Mouse (Mus musculus): ENCODE measurements around the gene Smim14.
"Not testable (repeated sequence)": the region's sequence is repeated elsewhere in the genome, so short reads cannot be mapped to it uniquely, and the experiment has no call there.

The Smim14 gene

DNA sequence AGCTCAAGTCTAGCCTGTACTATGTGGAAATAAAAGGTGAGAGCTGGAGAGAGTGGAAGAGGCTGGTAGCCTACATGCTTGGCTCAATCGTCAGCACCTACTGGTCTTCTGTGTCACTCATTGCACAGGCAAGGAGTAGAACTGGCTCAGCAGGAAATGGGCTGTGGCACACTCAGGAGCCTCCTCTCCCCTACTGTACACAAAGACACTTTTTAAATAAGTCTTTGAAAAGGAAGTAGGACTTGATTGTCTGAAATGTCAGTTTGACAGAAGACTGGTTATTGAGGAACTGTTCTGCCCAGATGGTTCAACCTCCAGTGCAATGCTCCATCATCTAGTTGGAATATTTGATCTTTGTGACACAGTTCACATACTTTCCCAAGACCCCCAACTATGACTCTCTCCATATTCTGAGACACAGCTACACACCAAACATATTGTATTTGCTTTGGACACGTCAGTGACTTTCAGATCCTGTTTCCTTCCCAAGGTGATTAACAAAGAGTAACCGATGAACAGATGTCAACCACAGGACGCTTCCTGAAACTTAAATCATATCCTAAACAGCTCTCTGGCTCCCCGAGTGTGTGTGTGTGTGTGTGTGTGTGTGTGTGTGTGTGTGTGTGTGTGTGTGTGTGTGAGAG lies 22.2 kb downstream of the Smim14 start:
- DNase-seq = no peak

DNA sequence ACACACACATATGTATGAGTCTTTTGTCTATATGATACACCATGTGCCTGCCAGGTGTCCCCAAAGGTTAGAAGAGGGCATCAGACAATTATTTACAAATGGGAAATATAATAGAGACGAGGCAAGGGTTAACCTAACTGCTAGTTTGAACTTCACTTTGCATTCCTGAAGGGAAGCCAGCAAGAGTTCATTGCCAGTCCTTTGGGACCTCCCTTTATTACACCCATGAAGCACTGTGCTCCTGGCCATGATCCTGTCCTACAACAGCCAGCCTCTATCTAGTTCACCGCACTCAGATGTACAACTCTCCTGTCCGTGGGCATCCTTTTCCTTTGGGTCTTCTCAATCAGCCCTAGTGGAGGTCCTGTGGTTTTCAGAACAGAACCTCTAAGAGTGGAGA lies 23.5 kb downstream of the Smim14 start:
- DNase-seq = no peak

DNA sequence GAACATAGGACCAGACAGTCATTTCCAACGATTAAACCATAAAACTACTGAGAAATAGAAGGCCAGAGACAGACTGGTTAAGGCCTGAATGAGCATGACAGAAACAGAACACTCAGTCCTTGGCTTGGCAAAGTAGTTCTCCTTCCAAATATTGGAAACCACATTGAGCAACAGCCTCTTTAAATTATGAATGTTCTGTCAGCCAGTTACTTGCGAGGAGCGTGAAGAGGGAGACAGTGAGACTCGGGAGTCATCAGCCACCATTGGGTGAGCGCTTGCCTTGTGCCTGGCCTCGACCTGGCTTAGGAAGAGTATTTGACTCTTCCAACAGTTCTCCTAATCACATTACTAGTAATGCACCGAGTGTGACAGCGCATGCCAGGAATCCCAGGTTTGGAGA lies 28.6 kb downstream of the Smim14 start:
- no peak for DNase-seq

DNA sequence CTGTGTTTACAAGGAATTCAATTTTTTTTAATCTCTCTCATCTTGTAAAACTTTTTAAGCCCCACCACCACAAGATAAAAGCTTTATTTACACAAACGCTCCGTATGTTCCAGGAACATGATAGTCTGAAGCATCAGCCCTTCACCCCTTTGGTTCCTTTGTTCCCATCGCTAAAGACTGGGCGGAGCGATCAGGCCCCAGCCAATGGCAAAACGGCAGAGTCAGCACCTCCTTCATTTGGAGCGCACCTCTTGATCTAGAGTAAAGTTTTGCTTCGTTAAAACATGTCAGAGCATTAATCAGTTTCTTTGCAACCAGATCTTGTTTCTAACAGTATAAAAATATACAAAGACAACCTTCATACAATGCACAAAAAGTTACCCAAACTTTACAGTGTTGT lies 31.2 kb downstream of the Smim14 start:
- DNase-seq = no peak

DNA sequence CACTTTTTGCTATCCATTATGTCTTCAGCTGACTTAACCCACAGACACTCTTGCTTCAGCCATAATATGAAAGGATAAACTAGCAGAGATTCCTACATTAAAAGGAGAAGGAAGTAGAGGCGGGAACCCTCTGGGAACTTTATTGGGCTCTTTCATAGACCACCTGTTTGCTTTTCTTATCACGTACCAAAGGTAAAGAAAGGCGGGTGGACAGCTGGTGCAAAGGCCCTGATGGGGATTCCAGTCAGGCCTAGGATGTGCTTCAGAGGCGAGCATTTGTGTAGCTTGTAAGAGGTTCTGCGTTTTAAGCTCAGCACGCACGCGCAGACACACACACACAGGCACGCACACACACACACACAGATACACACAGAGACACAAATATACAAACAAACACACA lies 35.6 kb downstream of the Smim14 start:
- DNase-seq = no peak

DNA sequence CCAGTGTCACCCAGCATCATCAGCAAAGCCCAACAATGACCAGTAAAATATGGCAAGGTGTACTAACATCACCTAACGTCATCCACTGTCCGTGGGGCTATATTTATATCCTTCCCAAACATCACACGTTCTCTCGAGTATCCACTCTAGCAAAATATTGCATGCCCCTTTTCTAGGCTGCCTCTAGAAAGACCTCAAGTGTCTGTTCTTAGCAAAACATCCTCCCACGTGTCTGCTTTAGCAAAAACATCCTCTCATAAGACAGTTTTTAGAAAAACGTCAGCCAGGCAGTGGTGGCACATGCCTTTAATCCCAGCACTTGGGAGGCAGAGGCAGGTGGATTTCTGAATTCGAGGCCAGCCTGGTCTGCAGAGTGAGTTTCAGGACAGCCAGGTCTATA lies 36.8 kb downstream of the Smim14 start:
- DNase-seq = no peak

DNA sequence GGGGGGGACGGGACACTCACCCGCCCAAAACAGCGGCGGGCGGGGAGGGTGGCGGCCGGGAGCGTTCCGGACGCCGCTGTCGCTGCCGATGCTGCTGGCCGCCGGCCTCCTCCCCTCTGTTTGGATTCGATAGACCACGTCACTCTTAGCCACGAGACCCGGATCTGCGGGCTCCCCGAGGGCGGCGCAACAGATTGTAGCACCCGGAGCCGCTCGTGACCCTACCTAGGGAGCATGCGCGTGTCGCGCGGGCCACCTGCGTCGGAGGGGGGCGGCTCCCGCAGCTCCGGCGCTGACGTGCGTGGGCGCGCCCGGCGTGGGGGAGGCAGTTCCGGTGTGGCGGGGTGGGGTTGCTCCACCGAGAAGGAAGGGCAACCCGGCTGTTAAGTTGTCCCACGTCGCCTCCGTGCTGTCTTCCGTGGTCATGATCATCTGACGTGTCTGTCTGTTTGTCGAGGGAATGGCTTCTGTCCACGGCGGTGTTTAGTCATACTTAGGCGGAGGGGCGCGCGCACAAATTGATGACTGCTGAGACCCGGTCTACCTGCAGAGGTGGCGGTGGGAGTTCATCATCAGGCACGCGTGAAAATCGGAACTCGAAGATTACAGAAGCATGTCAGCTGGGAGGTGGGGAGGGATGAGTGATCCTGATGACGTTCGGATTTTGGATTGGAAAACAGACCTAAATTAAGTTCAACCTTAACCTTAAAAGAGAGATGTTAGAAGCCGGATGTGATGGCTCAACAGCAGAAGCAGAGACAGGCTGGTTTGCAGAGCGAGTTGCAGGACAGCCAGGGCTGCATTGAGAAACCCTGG lies 44.1 kb downstream of the Smim14 start, which contains the start of gene Gm43552:
Gene Gm43552, minus strand, starts transcription at position 118 of the 816 bp plus-strand sequence.
- peak; percentile 96 for DNase-seq

DNA sequence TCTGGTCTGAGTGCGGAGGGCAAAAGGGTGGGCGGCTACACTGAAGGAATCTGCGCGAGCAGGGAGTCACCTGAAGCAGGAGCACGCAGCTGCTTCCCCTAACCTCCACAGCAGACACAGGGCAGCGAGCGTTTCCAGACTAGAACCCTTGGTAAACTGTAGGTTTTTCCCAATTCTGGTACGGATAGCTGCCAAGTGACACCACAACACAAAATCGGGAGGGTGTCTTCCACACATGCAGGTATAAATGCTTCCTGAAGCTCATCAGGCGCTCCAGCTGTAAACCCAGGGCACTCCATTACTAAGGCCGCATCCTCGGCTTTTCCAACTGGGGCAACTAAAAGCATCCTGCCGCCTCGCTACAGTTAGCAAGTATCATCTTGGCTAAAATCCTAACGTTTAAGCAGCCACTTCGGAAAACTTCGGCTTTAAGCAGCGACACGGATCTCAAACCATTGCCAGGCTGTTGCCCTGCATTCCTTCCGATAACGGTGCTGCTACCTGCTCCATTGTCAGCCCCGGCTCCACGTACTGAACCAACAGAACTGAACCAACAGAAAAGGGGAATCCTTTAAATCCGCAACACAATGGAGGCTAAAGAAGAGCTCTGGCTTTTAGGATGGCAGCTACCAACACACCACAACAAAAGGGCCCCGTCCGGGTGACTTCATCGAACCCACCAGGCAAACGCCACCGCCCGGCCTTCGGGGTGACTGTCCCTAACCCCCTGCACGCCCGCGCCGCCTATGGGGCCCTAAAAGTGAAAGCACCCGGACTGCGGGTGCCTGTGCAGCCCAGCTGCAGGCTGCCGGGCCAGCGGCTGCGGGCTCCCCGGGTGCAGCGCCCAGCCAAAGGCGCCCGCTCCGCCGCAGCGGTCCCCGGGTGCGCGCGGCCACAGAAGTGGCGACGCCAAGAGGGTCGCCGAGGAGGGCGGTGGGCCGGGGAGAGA lies 44.9 kb downstream of the Smim14 start:
- DNase-seq = peak; percentile 63

DNA sequence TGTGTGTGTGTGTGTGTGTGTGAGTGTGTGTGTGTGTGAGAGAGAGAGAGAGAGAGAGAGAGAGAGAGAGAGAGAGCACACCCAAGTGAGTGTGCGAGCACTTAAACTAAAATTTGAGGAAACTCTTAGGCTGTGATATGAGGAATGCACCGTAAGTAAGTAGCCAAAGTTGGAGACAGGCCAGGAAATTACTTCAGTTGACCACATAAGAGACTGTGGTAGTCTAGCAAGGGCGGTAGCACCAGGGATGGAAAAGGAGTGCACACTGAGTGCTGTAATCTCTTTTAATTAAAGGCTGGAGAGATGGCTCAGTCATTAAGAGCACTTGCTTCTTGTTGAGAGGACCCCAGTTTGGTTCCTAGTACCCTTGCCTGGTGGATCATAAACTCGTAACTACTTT lies 47.2 kb downstream of the Smim14 start:
- DNase-seq = no peak

DNA sequence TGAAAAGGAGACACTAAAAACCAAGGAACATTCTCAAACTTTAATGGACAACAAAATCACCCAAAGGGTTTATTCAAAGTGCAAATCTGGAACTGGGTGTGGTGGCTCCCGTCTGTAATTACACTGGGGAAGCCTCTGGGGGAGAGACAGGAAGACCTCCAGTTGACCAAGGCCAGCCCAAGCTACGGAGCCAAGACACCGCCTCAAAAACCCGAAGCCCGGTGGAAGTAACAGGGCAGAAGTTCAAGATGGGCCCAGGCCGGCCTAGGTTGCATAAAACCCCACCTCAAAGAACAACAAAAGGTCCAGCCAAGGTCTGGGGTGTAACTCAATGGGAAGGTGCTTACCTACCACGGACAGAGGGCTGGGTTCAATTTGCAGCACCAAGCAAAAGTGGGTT lies 48.3 kb downstream of the Smim14 start:
- DNase-seq = no peak

DNA sequence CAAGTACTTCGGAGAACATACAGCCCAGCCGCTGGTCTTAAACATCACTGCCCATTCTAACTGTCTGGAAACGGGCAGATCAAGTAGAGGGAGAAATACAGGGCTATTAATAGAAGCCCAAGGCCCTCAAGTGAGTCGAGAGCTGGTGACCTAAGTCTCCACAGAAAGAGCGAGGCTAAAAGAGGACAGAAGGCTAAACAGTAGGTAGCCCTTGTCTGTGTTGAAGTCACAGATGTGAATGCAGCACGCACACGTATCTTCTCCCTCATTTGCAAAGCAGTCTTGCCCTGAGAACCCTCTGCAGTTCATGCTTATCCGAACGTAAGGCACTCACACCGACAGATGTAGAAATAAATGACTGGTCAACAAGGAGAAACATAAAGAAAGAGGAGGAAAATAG lies 49.6 kb downstream of the Smim14 start:
- no peak for DNase-seq

DNA sequence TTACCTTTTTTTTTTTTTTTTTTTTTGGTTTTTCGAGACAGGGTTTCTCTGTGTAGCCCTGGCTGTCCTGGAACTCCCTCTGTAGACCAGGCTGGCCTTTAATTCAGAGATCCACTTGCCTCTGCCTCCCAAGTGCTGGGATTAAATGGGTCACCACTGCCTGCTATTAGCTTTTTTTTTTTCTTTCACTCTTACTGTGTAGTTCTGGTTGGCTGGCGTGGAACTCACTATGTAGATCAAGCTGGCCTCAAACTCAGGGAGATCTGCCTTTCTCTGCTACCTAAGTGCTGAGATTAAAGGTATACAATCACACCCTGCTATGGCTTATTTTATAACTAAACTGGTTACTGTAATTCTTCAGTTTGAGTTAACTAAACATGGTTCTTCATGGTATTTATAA lies 50.5 kb downstream of the Smim14 start:
- no peak for DNase-seq

DNA sequence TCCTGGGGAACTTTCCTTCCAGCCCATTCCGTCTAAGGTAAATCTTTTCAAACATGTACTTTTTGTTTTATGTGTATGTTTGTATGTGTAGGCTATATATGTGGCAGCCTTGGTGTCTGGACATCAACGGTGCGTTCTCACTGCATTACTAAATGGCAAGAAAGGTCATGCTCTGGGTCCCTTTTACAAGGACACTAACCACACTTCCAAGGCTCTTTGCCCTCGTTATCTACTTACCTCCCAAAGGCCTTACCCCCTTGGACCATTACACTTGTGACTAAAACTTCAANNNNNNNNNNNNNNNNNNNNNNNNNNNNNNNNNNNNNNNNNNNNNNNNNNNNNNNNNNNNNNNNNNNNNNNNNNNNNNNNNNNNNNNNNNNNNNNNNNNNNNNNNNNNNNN lies 54.0 kb downstream of the Smim14 start:
- no peak for DNase-seq

DNA sequence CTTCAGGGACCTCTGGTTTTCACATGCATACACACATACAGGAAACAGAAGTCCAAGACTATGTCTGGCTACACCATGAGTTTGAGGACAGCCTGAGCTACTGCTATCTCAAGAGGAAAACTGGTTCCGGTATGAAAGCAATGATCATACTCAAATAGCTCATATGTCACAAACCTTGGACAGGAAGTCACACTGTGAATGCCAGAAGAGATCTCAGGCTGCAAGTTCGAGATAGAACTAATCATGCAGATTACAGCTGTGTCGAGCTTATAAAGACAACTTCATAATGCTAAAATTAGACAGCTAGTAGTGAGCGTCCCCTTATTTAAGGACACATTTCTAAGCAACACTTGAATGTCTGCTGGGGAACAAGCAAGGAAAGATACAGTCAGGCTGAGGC lies 56.5 kb downstream of the Smim14 start:
- no peak for DNase-seq

DNA sequence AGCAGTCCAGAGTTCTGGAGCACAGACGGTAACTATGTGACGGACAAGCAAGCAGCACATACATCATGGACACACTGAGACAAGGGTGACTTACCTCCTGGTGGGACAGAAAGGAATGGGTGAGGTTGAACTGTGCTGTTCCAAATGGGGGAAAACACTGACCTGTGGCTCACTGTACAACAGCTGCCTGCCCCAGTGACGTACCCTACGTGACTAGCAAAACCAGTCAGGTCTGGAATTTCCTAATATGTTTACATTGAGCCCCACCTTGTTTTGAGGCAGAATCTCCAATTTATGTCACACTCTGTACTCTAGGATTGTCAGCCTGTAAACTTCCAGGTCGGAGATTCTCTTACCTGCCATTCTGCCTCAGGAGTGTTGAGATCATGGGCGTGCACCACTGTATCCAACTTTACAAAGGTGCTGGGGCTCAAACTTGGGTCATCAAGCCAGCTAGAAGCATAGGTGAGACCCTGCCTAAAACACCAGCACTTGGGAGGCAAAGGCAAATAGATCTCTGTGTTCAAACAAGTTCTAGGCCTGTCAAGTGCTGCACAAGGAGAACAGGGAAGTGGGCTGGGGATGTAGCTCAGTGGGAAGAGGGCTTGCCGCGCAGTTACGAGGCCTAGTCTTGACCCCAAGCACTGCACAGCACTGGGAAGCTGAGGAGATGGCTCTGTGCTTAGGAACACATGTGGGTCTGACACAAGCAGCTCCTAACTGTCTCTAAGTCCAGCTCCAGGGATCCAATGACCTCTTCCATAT lies 57.1 kb downstream of the Smim14 start:
- no peak for DNase-seq

DNA sequence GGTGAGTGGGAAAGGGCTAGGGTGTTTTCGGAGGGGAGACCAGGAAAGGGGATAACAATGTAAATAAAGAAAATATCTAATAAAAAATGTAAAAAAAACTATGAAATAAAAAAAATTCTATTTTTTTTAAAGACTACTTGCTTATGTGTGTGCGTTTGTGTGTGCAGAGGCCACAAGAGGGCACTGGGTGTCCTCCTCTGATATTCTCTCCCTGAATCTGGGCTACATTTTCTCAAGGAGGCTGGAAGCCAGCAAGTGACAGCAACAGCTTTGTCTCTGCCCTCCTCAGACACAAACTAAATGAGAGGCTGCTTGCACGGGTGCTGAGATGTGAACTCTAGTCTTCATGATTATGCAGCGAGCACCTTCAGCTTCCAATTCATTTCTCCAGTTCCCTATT lies 58.8 kb downstream of the Smim14 start:
- no peak for DNase-seq

DNA sequence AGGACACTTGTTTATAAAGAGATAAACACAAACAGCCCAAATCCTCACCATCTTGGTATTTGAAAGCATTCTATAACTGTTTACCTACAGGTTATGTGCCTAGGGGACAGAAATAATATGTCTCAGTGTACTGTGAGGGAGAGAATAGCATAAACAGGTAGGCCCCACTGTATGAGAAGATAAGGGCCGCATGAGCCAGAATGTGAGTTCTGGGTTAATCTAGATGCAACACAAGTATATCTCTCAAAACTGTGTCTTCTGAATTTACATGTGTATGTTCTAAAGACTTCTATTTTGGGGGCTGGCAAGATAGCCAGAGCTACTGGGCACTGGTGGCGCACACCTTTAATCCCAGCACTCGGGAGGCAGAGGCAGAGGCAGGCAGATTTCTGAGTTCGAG lies 60.2 kb downstream of the Smim14 start:
- not testable (repeated sequence) for DNase-seq

DNA sequence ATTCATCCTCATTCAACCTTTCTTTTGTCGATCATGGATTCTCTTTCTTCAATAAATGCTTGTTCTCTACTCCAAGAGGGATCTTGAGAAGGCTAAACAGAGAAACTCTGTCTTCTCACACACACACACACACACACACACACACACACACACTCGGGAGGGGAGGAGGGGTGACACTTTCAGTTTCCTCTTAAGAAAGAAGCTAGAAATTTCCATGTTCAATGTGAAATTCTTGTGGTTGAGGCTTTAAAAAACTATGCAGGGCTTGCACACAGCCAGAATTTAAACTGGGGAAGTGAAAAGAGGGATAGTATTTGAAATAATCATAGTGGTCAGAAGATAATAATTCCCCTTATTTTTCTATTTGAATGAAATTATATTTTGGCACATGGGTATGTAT lies 61.2 kb downstream of the Smim14 start:
- DNase-seq = no peak

DNA sequence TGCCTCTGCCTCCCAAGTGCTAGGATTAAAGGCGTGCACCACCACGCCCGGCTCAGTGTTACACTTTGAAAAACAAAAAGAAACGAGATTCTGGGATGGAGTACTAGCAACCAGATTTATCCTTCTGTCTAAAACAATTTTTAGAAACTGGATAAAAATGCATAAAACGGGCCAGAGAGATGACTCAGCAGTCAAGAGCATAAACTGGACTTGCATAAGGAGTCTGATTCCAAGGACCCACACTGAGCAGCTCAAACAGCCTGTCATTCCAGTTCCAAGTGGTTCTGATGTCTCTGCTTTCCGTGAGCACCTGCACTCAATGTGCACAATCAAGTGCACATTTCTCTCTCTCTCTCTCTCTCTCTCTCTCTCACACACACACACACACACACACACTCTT lies 67.2 kb downstream of the Smim14 start:
- DNase-seq = no peak

DNA sequence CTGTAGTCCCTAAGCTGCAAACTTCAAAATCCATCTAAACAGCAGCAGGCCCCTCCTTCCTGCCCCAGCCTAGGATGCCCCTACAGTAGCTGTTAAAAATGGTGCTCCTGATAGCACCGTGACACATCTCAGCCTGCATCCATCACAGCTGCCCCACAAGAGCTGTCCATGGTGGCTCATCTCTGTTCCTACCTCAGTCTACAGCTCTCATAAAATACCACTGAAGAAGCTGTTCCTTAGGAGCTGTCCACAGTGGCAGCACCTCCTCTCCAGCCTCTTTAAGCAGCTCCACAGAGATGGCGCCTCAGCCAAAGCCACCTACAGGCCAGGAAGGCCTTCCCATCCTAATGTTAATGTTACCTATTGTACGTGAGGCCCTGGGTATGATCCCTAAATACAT lies 70.1 kb downstream of the Smim14 start:
- no peak for DNase-seq

DNA sequence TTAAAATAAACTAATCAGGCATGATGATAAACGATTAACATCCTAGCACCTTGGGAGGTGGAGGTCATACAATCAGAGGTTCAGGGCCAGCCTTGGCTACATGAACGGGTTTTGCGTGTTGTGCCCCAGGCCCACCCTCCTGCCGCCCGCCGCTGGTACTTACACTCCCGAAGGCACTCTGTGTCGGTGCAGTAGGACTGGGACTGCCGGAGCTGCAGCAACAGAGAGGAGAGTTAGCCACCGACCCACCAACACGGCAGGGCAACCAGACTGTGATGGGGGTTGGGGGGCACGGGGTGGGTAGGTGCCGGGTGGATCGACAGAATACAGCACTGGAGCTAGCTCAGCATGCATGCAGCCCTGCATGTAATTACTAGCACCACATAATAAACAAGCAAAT lies 76.6 kb downstream of the Smim14 start:
- DNase-seq = no peak

DNA sequence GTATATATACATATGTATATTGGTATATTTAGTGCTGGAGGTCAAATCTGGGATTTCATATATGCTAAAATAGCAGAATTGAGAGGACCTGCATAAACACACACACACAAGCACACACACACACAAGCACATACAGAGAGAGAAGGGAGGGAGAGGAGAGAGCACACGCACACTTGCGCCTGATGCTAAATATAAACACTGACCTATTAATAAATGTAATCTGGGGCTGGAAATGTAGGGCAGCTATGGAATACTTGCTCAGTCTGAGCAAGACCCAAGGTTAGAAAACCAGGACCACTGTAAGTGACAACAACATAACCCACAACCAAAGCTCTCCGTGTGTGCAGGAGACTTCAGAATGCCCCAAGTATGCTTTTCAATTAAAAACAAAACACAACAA lies 77.5 kb downstream of the Smim14 start:
- DNase-seq = no peak

DNA sequence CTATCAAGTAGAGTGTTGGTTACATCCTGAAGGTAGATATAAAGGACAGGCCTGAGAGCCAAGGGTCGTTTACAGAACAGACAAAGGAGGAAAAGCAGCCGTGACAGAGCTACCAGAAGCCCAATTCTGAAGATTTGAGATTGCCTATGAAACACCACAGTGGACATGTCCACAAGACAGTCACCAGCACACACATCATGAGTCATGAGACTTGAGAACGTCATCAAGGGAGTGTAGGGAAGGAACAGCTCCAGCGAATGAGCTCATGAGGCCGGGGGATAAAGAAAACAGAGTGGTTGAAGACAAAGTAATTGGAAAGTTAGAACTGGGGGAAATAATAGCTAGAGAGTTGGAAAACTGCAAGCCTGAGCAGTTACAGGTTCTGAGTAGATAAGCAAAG lies 79.1 kb downstream of the Smim14 start:
- no peak for DNase-seq
